8 mouse cellular contexts compared by ENCODE assay signal in the genomic region with DNA sequence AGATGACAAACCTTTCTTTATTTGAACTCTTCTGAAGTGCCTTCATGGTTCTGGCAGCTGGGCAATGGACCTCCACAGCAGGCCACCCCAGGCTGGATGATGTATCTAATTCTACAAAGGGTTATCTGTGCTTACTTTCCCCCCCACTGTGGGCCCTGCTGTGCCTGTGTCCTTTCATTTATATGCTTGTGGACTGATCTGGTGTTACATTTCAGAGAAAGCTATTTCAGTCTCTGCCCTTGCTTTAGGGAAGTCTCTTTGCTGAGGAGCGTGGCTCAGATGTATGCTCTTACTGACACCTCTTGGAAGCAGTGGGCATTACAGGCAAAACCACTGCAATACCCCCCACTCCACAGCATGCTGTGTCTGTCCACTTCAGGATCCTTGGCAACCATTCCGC. TPM values are rescaled to one million over a fixed set of nuclear protein-coding genes. Genes with fewer than 3 reads are reported as not detected.
DNase-seq lines count a peak whose midpoint lies in the region; ATAC-seq and TF ChIP-seq lines count a peak whose summit lies in the region.

No protein-coding gene starts in this region.

- intact Hi-C loops in left cerebral cortex, postnatal 25 days (cut with DNase I): loop anchor here (5.0 kb wide), 2 partner anchors 118 to 228 kb away; a partner anchor contains a TSS

- 36% methylated on average over 2 of the region's 2 CpGs for WGBS in intestine, embryonic 15.5 days
- 40% methylated on average over 2 of the region's 2 CpGs for WGBS in lung, embryonic 16.5 days
- WGBS in spleen, adult 2 months: 40% methylated on average over 2 of the region's 2 CpGs

- no peak overlapping the region for H3K9ac ChIP-seq in intestine, embryonic 15.5 days
- no peak overlapping the region for H3K9ac ChIP-seq in lung, embryonic 16.5 days (ENCODE audit: low read length)

- H3K4me3 ChIP-seq in intestine, embryonic 15.5 days (replicated peaks): no peak overlapping the region
- no peak overlapping the region for H3K4me3 ChIP-seq in lung, embryonic 16.5 days (ENCODE audit: low read length)
- H3K4me3 ChIP-seq in spleen, adult 2 months (ENCODE audit: extremely low read depth, insufficient read depth, insufficient read length): no peak overlapping the region

- peak; percentile 57; the same call in 1 of the 2 replicates for TF ChIP-seq CTCF in spleen, adult 2 months (IDR thresholded peaks at IDR 0.05; ENCODE audit: extremely low read depth, insufficient read depth, insufficient read length, insufficient replicate concordance)

- no peaks in the 10 kb centered on the region for H3K27me3 ChIP-seq in intestine, embryonic 15.5 days (replicated peaks)
- no peaks in the 10 kb centered on the region for H3K27me3 ChIP-seq in lung, embryonic 16.5 days (ENCODE audit: control insufficient read depth, insufficient read depth, low read depth, low read length)
- no peaks in the 10 kb centered on the region for H3K27me3 ChIP-seq in spleen, adult 2 months (ENCODE audit: control insufficient read depth, insufficient read depth, low read length)

- H3K9me3 ChIP-seq in intestine, embryonic 15.5 days: no peaks in the 10 kb centered on the region
- H3K9me3 ChIP-seq in lung, embryonic 16.5 days (ENCODE audit: control insufficient read depth, low read length): no peaks in the 10 kb centered on the region

- no peak overlapping the region for H3K27ac ChIP-seq in intestine, embryonic 15.5 days
- H3K27ac ChIP-seq in lung, embryonic 16.5 days (ENCODE audit: low read length): no peak overlapping the region
- no peak overlapping the region for H3K27ac ChIP-seq in spleen, adult 2 months (ENCODE audit: insufficient read depth, low read length)

- no peak overlapping the region for H3K4me2 ChIP-seq in intestine, embryonic 15.5 days (replicated peaks)
- H3K4me2 ChIP-seq in lung, embryonic 16.5 days (ENCODE audit: low read depth, low read length): no peak overlapping the region

- TF ChIP-seq POLR2A in spleen, adult 2 months (IDR thresholded peaks at IDR 0.05; ENCODE audit: low read depth, low read length): no peak

- H3K36me3 ChIP-seq in intestine, embryonic 15.5 days: no peaks in the 10 kb centered on the region
- H3K36me3 ChIP-seq in lung, embryonic 16.5 days (ENCODE audit: control insufficient read depth, insufficient read depth, low read length): no peaks in the 10 kb centered on the region
- no peaks in the 10 kb centered on the region for H3K36me3 ChIP-seq in spleen, adult 2 months (ENCODE audit: control insufficient read depth, insufficient read depth, low read length)

- peak; percentile 8 to 40 for DNase-seq in left cerebral cortex, postnatal 25 days (ENCODE audit: low spot score in 2 of 2)
- no peak for DNase-seq in left cerebral cortex, adult 9 months (ENCODE audit: low spot score in 2 of 2)
- DNase-seq in ZHBTc4 (ENCODE audit: low read depth, low spot score): peak; percentile 90
- DNase-seq in gastrocnemius, adult 8-10 months (ENCODE audit: low spot score in 2 of 2): peak; percentile 55 to 65
- peak; percentile 47 to 48 for DNase-seq in spleen, adult 2 months (ENCODE audit: low read depth in 1 of 2, low spot score in 2 of 2)
- no peak for DNase-seq in testis, postnatal 14 days (ENCODE audit: low spot score)

- no peaks in the 10 kb centered on the region for H3K4me1 ChIP-seq in intestine, embryonic 15.5 days (replicated peaks)
- H3K4me1 ChIP-seq in lung, embryonic 16.5 days (replicated peaks; ENCODE audit: control insufficient read depth, insufficient read depth, low read length): no peaks in the 10 kb centered on the region
- H3K4me1 ChIP-seq in spleen, adult 2 months (ENCODE audit: control insufficient read depth, insufficient read depth, insufficient read length): no peaks in the 10 kb centered on the region

- ATAC-seq in intestine, embryonic 15.5 days: peak; percentile 63; the same call in 1 of the 2 replicates
- ATAC-seq in lung, embryonic 16.5 days (ENCODE audit: low read depth): peak; percentile 52

RNA-seq across cellular contexts. Expression of a gene that starts 44.9 kb away (rescaled TPM):
- 10 to 100 TPM; 72.2 to 76.6 TPM for total RNA-seq in left cerebral cortex, postnatal 25 days (2021)
- total RNA-seq in gastrocnemius, adult 8-10 months (2022): 10 to 100 TPM; 39.7 to 49.1 (median 44.2) TPM
- 201 and 230 TPM in 2 replicates for polyA plus RNA-seq in intestine, embryonic 15.5 days (2015; fragmentation: Nextera tagmentation; extraction: Ambion mirVana)
- 197 and 224 TPM in 2 replicates for polyA plus RNA-seq in lung, embryonic 16.5 days (2015; fragmentation: Nextera tagmentation; extraction: Ambion mirVana)
- polyA plus RNA-seq in spleen, adult 2 months (2012; rRNA removed): 19.3 and 23.2 TPM in 2 replicates

RNA-seq across cellular contexts. Expression of a gene that starts 45.1 kb away (rescaled TPM):
- 10 to 100 TPM; 21.8 to 28.1 TPM for total RNA-seq in left cerebral cortex, postnatal 25 days (2021)
- 10 to 100 TPM in 2 of 4 experiments, 1 to 10 TPM in 2; 6.1 to 12.3 (median 10.1) TPM for total RNA-seq in gastrocnemius, adult 8-10 months (2022)
- 88.5 and 103 TPM in 2 replicates for polyA plus RNA-seq in intestine, embryonic 15.5 days (2015; fragmentation: Nextera tagmentation; extraction: Ambion mirVana)
- 18.2 and 25.8 TPM in 2 replicates for polyA plus RNA-seq in lung, embryonic 16.5 days (2015; fragmentation: Nextera tagmentation; extraction: Ambion mirVana)
- polyA plus RNA-seq in spleen, adult 2 months (2012; rRNA removed): 1.6 and 1.7 TPM in 2 replicates

Comparison
In these comparisons a context has a peak if more than half of its experiments do, and no peak if none do; other contexts are left out.
1. DNase-seq: peak in left cerebral cortex, postnatal 25 days (2 of 2), ZHBTc4 (single experiment), gastrocnemius, adult 8-10 months (2 of 2) and spleen, adult 2 months (2 of 2); none in left cerebral cortex, adult 9 months (0 of 2) and testis, postnatal 14 days (single experiment).